Mouse (Mus musculus): ENCODE measurements around the gene Cdh5. TPM values are rescaled to one million over a fixed set of nuclear protein-coding genes. Genes with fewer than 3 reads are reported as not detected.
"Not testable (repeated sequence)": the region's sequence is repeated elsewhere in the genome, so short reads cannot be mapped to it uniquely, and the experiment has no call there.

Cdh5 gene
- polyA plus RNA-seq, 1 experiment from 2014 or later = 30.2 TPM

GRCm38 (mm10) chr8:104068421-104069035 lies 32.9 kb upstream of the Cdh5 start:
- Histone ChIP-seq H3K27ac (ENCODE audit: low read length) (no peak overlapping the region), H3K27me3 (ENCODE audit: control insufficient read depth, insufficient read depth, low read length) (no peaks in the 10 kb centered on the region), H3K9ac (replicated peaks; ENCODE audit: low read depth, low read length) (no peak overlapping the region), H3K4me1 (ENCODE audit: control insufficient read depth, insufficient read depth, low read length) (no peaks in the 10 kb centered on the region; the same call in 1 of the 2 replicates), H3K4me3 (ENCODE audit: low read depth, low read length) (no peak overlapping the region), H3K9me3 (ENCODE audit: control insufficient read depth, low read depth, low read length) (no peaks in the 10 kb centered on the region), H3K4me2 (replicated peaks; ENCODE audit: low read depth, low read length) (no peak overlapping the region), H3K36me3 (ENCODE audit: control insufficient read depth, insufficient read depth, low read length) (no peaks in the 10 kb centered on the region)
- WGBS = 71% methylated on average over 15 of the region's 15 CpGs
- ATAC-seq (ENCODE audit: insufficient number of reproducible peaks, insufficient read depth, low FRiP score, low read depth) = no peak

GRCm38 (mm10) chr8:104070201-104070865 lies 31.1 kb upstream of the Cdh5 start:
- H3K9me3 ChIP-seq (ENCODE audit: control insufficient read depth, low read depth, low read length); H3K4me1 ChIP-seq (ENCODE audit: control insufficient read depth, insufficient read depth, low read length); ATAC-seq (ENCODE audit: insufficient number of reproducible peaks, insufficient read depth, low FRiP score, low read depth); H3K27me3 ChIP-seq (ENCODE audit: control insufficient read depth, insufficient read depth, low read length); H3K27ac ChIP-seq (ENCODE audit: low read length); H3K9ac ChIP-seq (replicated peaks; ENCODE audit: low read depth, low read length); H3K4me3 ChIP-seq (ENCODE audit: low read depth, low read length); H3K36me3 ChIP-seq (ENCODE audit: control insufficient read depth, insufficient read depth, low read length); H3K4me2 ChIP-seq (replicated peaks; ENCODE audit: low read depth, low read length): not testable (repeated sequence)
- WGBS = 64% methylated on average over 8 of the region's 9 CpGs

- no peaks in the 10 kb centered on the region for H3K9me3 ChIP-seq (ENCODE audit: control insufficient read depth, low read depth, low read length)
- no peaks in the 10 kb centered on the region for H3K36me3 ChIP-seq (ENCODE audit: control insufficient read depth, insufficient read depth, low read length)
- no peaks in the 10 kb centered on the region for H3K27me3 ChIP-seq (ENCODE audit: control insufficient read depth, insufficient read depth, low read length)
- no peak overlapping the region for H3K4me3 ChIP-seq (ENCODE audit: low read depth, low read length)
- H3K9ac ChIP-seq (replicated peaks; ENCODE audit: low read depth, low read length) = no peak overlapping the region
- H3K27ac ChIP-seq (ENCODE audit: low read length) = no peak overlapping the region
- no peaks in the 10 kb centered on the region; the same call in 1 of the 2 replicates for H3K4me1 ChIP-seq (ENCODE audit: control insufficient read depth, insufficient read depth, low read length)
- WGBS = 81% methylated on average over 10 of the region's 10 CpGs
- H3K4me2 ChIP-seq (replicated peaks; ENCODE audit: low read depth, low read length) = no peak overlapping the region
- ATAC-seq (ENCODE audit: insufficient number of reproducible peaks, insufficient read depth, low FRiP score, low read depth) = no peak
These were observed 30.5 kb upstream of the Cdh5 start for GRCm38 (mm10) chr8:104070949-104071348.

- Histone ChIP-seq H3K9ac (replicated peaks; ENCODE audit: low read depth, low read length) (no peak overlapping the region), H3K27me3 (ENCODE audit: control insufficient read depth, insufficient read depth, low read length) (no peaks in the 10 kb centered on the region), H3K4me3 (ENCODE audit: low read depth, low read length) (no peak overlapping the region), H3K4me1 (ENCODE audit: control insufficient read depth, insufficient read depth, low read length) (no peaks in the 10 kb centered on the region), H3K4me2 (replicated peaks; ENCODE audit: low read depth, low read length) (no peak overlapping the region), H3K36me3 (ENCODE audit: control insufficient read depth, insufficient read depth, low read length) (no peaks in the 10 kb centered on the region), H3K27ac (ENCODE audit: low read length) (no peak overlapping the region), H3K9me3 (ENCODE audit: control insufficient read depth, low read depth, low read length) (no peaks in the 10 kb centered on the region)
- 89% methylated on average over 6 of the region's 6 CpGs for WGBS
- no peak for ATAC-seq (ENCODE audit: insufficient number of reproducible peaks, insufficient read depth, low FRiP score, low read depth)
These were observed 26.3 kb upstream of the Cdh5 start for GRCm38 (mm10) chr8:104075079-104075478.

GRCm38 (mm10) chr8:104076541-104077412 lies 24.6 kb upstream of the Cdh5 start:
- H3K4me1 ChIP-seq (ENCODE audit: control insufficient read depth, insufficient read depth, low read length) = no peaks in the 10 kb centered on the region
- no peak overlapping the region for H3K27ac ChIP-seq (ENCODE audit: low read length)

GRCm38 (mm10) chr8:104078091-104078490 lies 23.3 kb upstream of the Cdh5 start:
- no peak for ATAC-seq (ENCODE audit: insufficient number of reproducible peaks, insufficient read depth, low FRiP score, low read depth)
- Histone ChIP-seq H3K27ac (ENCODE audit: low read length) (no peak overlapping the region), H3K27me3 (ENCODE audit: control insufficient read depth, insufficient read depth, low read length) (no peaks in the 10 kb centered on the region), H3K9ac (replicated peaks; ENCODE audit: low read depth, low read length) (no peak overlapping the region), H3K4me3 (ENCODE audit: low read depth, low read length) (no peak overlapping the region), H3K9me3 (ENCODE audit: control insufficient read depth, low read depth, low read length) (no peaks in the 10 kb centered on the region), H3K4me1 (ENCODE audit: control insufficient read depth, insufficient read depth, low read length) (no peaks in the 10 kb centered on the region), H3K36me3 (ENCODE audit: control insufficient read depth, insufficient read depth, low read length) (no peaks in the 10 kb centered on the region), H3K4me2 (replicated peaks; ENCODE audit: low read depth, low read length) (no peak overlapping the region)
- 47% methylated on average over 7 of the region's 7 CpGs for WGBS

More at GRCm38 (mm10) chr8:104076541-104077412, 24.6 kb upstream of the Cdh5 start:
- Histone ChIP-seq H3K36me3 (ENCODE audit: control insufficient read depth, insufficient read depth, low read length) (no peaks in the 10 kb centered on the region), H3K27me3 (ENCODE audit: control insufficient read depth, insufficient read depth, low read length) (no peaks in the 10 kb centered on the region), H3K9ac (replicated peaks; ENCODE audit: low read depth, low read length) (no peak overlapping the region), H3K4me3 (ENCODE audit: low read depth, low read length) (no peak overlapping the region), H3K4me2 (replicated peaks; ENCODE audit: low read depth, low read length) (no peak overlapping the region), H3K9me3 (ENCODE audit: control insufficient read depth, low read depth, low read length) (no peaks in the 10 kb centered on the region)
- WGBS = 22% methylated on average over 8 of the region's 8 CpGs
- ATAC-seq (ENCODE audit: insufficient number of reproducible peaks, insufficient read depth, low FRiP score, low read depth) = no peak; the same call in 1 of the 2 replicates

- Histone ChIP-seq H3K9me3 (ENCODE audit: control insufficient read depth, low read depth, low read length) (no peaks in the 10 kb centered on the region), H3K4me2 (replicated peaks; ENCODE audit: low read depth, low read length) (no peak overlapping the region), H3K36me3 (ENCODE audit: control insufficient read depth, insufficient read depth, low read length) (no peaks in the 10 kb centered on the region), H3K9ac (replicated peaks; ENCODE audit: low read depth, low read length) (no peak overlapping the region), H3K27me3 (ENCODE audit: control insufficient read depth, insufficient read depth, low read length) (no peaks in the 10 kb centered on the region), H3K4me1 (ENCODE audit: control insufficient read depth, insufficient read depth, low read length) (no peaks in the 10 kb centered on the region), H3K4me3 (ENCODE audit: low read depth, low read length) (no peak overlapping the region), H3K27ac (ENCODE audit: low read length) (no peak overlapping the region)
- ATAC-seq (ENCODE audit: insufficient number of reproducible peaks, insufficient read depth, low FRiP score, low read depth) = no peak
- 78% methylated on average over 10 of the region's 10 CpGs for WGBS
These were observed 16.1 kb upstream of the Cdh5 start for GRCm38 (mm10) chr8:104085281-104085680.

GRCm38 (mm10) chr8:104086615-104087014 lies 14.8 kb upstream of the Cdh5 start:
- no peak for ATAC-seq (ENCODE audit: insufficient number of reproducible peaks, insufficient read depth, low FRiP score, low read depth)
- no peak overlapping the region for H3K9ac ChIP-seq (replicated peaks; ENCODE audit: low read depth, low read length)
- H3K36me3 ChIP-seq (ENCODE audit: control insufficient read depth, insufficient read depth, low read length) = no peaks in the 10 kb centered on the region
- no peaks in the 10 kb centered on the region for H3K4me1 ChIP-seq (ENCODE audit: control insufficient read depth, insufficient read depth, low read length)
- H3K9me3 ChIP-seq (ENCODE audit: control insufficient read depth, low read depth, low read length) = no peaks in the 10 kb centered on the region
- H3K4me3 ChIP-seq (ENCODE audit: low read depth, low read length) = no peak overlapping the region
- H3K27ac ChIP-seq (ENCODE audit: low read length) = no peak overlapping the region
- no peak overlapping the region for H3K4me2 ChIP-seq (replicated peaks; ENCODE audit: low read depth, low read length)
- H3K27me3 ChIP-seq (ENCODE audit: control insufficient read depth, insufficient read depth, low read length) = no peaks in the 10 kb centered on the region
- WGBS = 80% methylated on average over 2 of the region's 2 CpGs
